Mouse (Mus musculus) frontal cortex, postnatal 25 days (tissue): ENCODE measurements around the gene B4galt3.

Experiments
- DNase-seq, 2 experiments: peaks; one replicate each; pipeline ENCODE4 v3.0.0; 2022; ENCODE audit warnings: low spot score in 2 of 2

The B4galt3 gene

DNA sequence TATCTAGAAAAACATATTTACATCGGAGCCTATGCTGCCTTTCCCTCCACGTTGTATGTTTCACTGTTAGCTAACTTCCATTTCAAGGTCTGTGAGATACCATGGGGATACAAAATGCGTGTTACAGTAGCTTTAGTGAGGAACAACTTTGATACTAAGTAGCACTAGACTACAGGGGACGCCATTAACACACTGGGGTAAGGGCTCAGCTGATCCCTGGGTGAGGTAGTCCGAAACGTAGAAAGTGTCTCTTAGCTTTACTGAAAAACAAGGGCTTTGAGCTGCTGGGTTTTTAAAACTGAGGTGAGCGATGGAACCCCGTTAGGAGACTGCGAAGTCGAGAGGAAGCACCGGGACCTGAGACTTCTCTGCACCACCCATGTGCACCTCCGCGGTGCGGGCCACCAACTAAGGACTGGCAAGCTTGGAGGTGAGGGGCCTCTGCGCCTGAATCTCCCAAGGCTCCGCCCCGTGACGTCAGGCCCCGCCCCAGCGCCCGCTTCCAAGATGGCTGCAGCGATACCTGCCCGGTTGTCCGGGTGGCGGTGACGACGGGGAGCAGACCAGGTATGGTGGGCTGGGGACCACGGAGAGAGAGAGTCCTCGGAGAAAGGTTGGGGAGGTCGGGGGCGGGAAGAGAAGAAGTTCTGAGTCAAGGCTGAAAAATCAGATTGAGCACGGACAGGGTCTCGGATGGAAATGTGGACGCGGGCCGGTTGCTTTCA is at the start of gene B4galt3:
TSS of gene B4galt3 (plus strand) at position 481 of the 725 bp plus-strand sequence.
- DNase-seq: peak; percentile 93 to 95

DNA sequence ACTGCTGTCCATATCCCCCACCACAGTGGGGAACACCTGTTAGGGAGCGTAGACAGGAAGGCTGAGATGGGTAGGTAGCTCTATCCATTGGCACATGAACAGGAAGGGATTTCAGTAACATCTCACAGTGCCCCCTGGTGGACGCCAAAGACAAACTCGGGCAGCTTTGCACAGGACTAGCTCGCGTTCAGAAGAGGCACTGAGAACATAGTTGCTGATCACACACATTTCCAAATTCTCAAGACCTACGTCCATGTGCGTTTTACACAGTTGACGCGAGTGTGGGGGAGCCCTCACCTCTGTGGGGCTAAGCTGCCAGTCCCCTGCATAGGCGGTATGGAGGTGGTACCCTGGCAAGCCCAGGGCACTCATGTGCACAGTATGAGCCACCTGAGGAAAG is 49.3 kb upstream of the B4galt3 start:
- DNase-seq: peak; percentile 82 to 91

DNA sequence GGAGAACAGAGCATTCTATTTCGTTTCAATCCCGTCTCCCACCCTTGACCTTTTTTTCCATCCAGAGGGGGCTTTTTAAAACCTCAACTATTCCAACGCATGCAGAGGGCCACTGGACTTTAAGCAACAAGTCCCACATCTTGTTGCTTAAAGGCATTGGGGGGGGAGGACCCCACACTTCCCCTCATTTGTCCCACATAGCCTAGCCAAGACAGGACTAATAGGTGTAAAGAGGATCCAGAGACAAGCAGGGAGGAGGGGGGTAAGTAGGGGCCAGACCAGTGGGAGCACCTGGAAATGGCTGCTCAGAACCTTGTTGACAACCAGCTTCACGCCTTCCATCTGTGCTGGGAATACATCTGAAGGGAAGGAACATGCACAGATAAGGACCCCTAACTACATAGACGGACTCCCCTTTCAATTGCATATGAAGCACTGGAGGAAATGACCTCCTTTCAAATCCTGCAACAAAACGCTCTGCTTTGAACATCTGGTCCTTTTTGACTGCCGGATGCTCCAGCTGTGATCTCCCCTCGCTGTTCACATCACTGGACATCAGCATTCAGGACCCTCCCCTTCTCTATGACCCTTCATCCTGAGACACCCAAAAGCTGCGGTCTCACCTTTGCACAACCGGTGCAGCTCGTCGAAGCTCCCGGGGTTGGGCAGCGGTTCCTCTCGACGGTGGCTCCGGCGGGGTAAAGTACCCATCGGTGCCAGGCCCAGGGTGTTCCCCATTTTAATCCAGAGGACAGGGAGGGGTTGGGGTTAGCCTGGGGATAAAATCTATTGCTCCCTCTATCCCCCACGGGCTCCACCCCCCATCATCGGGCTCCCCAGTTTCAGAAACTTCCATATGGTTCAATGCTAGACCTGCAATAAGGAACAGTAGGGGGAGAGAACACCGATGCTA is 48.6 kb upstream of the B4galt3 start:
- peak; percentile 26 to 29 for DNase-seq

DNA sequence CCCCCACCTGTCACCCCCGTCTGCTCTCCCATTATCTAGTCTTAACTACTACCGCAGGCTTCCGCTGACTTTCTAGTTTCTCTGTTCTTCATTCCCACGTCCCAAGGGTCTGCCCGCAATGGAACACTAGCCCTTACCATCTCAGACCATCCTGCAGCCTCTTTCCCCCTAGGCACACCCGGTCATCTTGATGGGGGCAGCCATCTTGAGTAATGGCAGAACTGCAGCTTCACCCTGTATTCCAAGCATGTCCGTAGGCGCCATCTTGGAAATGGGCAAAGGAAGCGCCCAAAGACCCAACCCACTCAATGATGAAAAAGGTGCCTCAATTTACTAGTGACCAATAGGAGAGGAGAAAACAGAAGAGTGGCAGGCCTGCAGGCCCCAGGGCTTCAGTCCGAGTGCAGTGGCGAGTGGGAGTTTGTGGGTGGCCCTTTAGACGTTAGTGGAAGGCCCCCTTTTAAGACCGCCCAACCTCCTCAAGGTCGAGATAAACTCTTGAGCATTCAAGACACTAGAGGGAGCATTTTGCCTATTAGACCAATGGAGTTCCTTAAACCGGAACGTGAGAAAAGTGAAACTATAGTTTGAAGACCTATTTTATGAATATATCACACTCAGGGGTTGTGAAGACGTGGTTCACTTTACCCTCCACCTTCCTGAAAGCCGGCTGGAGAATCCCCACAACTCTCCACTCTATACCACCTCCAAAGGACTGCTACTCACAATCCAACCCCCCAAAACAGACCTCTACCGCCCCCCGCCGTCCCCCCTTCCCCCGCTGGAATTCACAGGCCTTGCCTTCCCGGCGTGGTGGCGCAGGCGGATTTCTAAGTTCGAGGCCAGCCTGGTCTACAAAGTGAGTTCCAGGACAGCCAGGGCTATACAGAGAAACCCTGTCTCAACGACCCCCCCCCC is 47.6 kb upstream of the B4galt3 start, which contains the start of gene Tomm40l:
TSS of gene Tomm40l (minus strand) at position 277 of the 918 bp plus-strand sequence.
- peak; percentile 77 to 90 for DNase-seq

DNA sequence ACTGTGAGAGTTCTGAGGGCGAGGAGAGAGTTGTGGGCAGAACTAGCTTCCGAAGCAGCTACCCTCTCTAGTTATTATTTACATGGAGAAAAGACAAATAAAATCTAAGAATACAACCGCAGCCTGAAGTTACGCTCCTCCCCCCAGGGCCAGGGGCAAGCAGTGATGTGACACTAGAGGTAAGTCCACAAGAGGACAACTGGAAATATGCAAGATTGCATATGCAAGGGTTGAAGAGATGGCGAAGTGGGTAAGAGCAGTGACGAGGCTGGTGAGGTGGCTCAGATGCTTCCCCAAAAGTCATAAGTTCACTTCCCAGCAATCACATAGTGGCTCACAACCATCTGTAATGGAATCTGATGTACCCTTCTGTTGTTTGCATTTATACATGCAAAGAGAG is 47.0 kb upstream of the B4galt3 start:
- no peak for DNase-seq

DNA sequence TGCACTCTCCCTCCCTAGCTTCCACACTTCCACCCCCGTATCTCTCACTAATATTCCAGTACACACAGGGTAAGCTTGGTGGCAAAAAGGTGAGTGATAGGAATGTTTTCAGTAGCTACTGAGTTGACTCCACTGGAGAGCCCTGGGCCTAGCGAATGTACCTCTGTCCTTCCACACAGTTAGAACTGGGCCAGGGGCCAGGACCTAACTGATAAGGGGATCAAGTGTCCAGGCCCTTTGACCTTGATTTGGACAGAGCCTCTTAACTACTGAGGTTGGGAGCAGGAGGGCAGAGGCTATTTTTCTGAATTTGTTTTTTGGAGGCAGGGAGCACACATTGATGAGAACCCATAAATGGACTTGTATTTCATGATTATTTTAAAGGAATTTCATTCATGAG is 46.3 kb upstream of the B4galt3 start:
- no peak for DNase-seq

DNA sequence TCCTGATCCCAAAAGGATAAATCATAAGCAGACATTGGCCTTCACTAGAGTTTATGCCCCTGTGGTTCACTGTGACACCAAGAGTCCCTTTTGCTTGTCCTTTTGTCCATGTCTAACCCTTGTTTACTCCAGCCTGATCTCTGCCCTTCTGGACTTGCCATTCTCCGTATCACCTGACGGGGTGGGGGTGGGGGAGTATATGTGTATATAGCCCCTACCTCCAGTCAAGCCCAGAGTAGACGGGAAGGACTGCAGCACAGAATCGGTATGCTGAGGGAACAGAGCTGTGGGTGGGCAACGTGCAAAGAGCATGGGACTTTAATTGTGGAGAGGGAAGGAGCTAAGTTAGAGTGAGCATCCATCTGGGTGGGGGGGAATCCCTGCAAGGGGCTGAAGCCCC is 45.3 kb upstream of the B4galt3 start, which contains the start of gene Apoa2:
TSS of gene Apoa2 (plus strand) at position 198 of the 400 bp plus-strand sequence.
- DNase-seq: no peak

DNA sequence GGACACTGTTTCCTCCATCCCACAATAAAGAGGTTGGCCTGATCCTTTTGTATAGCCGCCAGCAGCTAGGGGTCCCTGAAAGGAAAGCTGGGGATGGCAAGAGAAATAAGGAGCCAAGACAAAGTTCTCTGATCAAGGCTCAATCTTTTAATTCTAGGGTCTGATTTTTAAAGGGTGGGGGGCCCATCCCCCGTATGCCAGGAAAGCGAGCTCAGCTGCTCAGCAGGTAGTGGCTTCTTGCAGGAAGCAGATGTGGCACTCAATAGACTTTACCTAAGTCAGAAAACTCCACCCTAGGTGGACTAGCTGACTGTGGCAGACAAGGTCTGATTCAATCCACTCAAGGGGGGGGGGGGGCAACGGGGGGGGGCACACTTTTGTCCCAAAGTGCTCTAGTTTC is 43.3 kb upstream of the B4galt3 start:
- DNase-seq: no peak

DNA sequence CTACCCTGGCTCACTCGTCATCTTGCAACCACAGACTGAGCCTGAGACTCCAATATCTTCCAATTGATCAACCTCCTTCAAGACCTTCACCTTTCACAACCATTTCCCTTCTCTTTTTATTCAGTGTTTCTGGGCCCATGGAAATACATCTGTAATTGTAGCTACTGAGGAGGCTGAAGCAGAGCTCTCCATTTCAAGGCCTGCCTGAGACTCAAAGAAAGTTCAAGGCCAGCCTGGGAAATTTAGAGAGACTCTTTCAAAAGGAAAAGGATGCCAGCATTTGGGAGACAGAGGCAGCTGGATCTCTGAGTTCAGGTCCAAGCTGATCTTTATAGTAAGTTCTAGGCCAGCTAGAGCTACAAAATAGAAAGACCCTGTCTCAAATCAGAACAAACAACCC is 42.2 kb upstream of the B4galt3 start:
- no peak for DNase-seq

DNA sequence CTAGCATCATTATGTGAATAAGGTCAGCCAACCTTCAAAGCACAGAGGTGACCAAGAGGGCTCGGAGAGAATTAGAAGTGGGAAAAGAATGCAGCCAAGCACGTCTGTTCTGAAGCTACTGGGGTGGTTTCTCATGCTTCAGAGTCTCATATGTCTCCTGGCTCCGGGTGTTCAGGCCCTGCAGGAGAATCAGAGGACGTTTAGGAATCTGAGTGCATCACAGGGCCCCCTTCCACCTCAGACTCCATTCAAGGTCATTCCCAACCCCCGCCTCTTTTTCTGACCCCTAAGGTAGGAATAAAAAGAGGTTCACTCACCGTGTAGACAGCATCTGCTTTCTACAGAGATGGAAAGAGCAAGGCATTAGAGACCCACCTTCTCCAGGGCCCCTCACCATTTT is 40.4 kb upstream of the B4galt3 start:
- DNase-seq: no peak

DNA sequence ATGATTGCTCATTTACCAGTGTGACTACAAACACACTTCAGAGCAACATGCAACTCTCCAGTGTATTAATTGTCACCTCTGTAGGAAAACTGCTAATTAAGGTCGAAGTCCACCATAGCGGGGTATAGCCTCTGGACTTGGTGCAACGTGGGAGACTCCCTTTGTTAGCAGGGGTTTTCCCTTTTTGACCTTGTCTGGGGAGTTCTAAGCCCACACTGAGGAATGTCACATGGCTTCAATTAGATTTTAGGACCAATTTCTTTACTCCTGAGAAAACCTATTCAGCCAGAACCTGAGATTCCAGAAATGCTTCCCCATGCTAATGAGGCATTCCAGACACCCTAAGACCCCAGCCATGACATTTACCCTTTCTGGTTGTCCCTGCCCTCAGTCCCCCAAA is 39.9 kb upstream of the B4galt3 start:
- no peak for DNase-seq

DNA sequence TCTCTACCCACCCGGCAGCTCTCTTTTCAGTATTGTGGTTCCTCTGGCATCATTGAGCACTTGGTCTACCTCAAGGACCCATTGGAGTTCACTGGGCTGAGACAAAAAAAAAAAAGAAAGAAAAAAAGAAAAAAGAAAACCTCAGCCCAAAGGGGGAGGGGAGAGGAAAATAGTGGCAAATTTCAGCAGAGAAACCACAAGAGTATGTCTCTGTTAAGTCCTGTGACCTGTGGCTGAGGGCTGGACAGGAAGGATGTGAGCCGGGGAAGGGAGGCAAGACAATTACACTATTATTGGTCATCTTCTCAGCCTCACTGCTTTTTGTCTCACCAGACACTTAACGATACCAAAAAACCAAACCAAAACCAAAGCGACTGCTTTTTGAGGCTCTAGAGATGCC is 38.3 kb upstream of the B4galt3 start:
- no peak for DNase-seq

DNA sequence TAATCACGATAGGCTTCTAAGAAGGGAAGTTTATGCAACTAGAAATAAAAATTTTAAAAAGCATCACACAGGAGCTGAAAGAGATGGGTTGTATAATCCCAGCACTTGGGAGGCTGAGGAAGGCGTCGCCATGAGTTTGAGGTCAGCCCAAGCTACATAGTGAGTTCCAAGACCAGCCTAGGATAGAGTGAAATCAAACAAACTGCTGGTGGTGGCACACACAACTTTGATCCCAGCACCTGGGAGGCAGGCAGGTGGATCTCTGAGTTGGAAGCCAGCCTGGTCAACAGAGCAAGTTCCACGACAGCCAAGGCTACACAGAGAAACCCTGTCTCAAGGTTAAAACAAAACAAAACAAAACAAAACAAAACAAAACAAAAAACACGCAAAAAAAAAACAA is 37.8 kb upstream of the B4galt3 start:
- no peak for DNase-seq

DNA sequence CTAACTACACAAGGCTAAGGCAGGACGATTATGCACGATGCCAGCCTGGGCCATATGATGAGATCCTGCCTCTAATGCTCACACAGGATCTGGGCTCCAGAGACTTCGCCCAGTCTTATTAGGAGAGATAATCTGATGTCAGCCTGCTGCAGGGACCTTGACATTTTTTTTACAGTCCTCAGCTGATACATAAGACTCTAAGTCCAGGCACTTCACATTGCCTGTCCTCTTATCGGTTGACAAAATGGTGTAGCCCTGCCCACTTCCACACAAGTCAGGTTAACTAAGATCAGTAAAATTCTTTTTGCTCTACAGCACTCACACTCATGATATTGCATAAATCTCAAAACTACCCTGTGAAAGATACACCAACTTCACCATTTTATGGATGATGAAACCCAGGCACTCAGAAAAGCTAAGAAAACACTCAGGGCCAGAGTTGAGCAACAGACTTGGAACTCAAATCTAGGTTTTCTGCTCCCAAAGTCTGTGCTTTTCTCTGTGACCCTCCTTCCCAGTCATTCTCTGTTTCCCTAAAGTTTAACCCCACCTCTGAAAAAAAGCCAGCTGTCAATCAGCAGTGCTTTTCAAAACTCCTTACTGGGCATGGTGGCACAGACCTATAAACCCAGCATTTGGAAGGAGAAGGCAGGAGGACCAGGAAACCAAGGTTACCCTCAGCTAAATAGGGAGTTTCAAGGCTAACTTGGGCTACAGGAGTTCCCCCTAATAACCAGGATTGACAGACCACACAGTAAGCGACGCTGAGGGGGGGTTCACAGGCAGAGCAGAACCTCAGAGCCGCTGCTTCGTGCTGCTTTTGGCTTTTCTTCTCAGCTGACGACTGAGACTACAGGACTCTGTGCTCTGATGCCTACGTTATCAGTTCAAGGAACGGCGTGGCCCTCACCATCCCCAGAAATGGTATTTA is 37.1 kb upstream of the B4galt3 start:
- no peak for DNase-seq

DNA sequence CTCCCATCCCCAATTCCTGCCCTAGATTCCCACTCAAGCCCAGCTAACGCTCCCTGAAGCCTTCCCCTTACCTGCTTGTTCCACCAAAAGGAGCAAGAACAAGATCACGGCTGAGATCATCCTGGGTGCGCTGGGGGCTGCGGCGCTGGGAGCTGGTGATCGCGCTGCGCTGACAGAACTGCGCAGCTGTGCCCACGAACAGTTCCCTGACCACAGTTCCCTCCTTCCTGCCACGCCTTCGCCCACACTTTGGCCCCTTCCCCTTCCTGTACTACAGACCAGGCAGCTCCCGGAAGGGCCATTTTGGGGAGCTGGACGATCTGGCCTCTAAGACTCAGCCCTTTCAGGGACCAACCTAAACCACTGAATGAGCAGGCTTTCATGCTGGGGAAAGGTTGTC is 36.0 kb upstream of the B4galt3 start, which contains the start of gene Fcer1g:
TSS of gene Fcer1g (minus strand) at position 240 of the 400 bp plus-strand sequence.
- no peak for DNase-seq

DNA sequence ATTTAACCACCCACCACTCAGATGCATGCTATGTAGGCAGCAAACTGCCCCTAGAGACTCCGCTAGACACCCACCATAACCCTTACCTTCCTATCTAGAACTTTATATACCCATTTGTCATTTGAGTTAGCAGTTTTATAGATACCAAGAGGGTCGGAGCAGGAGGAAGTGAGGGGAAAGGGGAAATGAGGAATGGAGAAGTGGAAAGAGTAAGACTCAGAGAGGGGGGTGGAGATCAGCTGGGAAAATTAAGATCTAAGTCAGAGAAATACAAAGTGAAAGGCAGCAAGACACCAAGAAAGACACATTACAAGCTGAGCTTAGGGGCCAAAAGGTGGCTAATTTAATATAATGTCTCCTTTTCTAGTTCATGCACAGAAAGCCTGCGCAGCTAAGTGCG is 35.6 kb upstream of the B4galt3 start:
- no peak for DNase-seq

DNA sequence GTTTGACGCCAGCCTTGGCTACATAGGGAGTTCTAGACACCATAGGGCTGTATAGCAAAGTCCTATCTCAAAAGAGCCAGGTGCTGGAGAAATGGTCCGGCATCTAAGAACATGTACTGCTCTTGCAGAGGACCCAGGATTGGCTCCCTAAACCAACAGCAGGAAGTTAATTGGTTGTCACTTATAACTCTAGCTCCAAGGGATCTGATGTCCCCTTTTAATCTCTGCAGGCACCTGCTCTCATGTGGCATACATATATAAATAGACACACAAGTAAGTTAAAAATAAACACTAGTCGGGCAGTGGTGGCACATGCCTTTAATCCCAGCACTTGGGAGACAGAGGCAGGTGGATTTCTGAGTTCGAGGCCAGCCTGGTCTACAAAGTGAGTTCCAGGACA is 34.3 kb upstream of the B4galt3 start:
- no peak for DNase-seq

DNA sequence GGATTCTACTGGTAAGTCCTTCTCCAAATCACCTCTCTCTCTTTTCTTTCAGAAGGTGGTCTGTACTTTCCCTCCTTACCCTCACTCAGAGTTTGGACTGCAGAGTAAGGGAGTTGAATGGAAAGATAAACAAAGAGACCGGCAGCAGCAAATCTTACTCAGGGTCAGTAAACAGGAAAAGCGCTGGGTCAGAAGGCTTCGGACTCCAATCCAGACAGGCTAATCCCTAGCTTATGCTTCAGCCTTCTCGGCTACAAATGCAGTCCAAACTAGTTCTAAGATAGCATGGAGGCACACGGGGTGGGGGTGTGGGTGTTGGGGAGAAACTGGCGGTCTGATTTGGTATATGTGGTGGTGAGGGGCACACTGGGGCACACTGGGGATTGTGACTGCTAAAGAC is 32.7 kb upstream of the B4galt3 start:
- DNase-seq: no peak

DNA sequence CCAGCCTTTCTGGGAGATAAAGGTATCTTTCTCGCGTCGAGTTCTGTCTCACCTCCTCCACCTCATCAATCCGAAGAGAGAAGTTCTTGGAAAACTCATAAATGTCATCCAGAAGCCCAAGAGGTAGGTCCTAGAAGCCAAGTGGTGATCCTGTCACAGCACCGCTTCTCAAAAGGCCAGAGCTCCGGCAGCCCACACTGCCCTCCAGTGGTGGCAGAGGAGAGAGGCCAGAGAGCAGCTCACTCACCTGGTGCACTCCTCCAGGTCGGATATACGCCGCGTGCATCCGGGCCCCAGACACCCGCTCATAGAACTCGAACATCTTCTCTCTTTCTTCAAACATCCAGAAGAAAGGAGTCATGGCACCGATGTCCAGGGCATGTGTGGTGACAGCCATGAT is 31.7 kb upstream of the B4galt3 start:
- no peak for DNase-seq

DNA sequence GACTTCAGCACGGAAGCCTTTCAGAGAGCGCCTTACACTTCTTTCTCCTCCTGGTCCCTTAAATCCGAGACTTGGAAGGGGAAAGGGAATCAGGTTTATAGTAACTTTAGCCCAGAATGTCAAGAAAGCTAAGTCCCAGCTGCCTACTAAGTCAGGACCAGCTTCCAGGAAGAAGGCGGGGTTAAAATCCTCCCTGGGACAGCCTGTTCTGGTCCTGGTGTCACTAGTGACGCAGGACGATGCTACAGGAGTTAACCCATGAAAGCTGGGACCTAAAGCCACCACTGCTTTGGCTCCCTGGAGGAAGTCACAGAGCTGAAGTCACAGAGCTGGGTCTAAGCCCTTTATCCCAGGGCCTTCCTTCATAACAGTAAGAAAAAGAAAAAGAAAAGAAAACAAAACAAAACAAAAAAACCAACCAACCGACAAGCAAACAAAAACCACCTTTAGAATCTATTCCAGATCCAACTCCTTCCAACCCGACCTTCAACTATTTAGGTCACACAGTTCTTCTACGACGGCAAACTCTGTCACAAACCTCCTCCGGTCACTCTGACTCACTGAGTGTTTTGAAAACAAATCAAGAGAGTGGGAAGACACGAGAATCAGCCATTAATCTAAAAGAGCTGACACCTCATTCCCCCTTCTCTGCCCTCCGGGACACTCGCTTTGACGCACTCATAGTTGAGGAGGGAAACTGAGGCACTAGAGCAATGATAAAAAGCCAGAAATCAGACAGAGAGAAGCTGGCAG is 30.0 kb upstream of the B4galt3 start:
- no peak for DNase-seq
